Mouse (Mus musculus) neural tube, postnatal 0 days (tissue): ENCODE data around the gene Gm21586. TPM values are rescaled to one million over a fixed set of nuclear protein-coding genes. Genes with fewer than 3 reads are reported as not detected.

Experiments used
- polyA plus RNA-seq: library from polyadenylated mRNA; unstranded; fragments of >200 nt; fragmentation: Nextera tagmentation; extraction: Ambion mirVana; gene quantifications from 2 replicates; pipeline ENCODE4 v1.2.1, GENCODE M21; 2015

Gene Gm21586
- not detected in 2 replicates for polyA plus RNA-seq

DNA sequence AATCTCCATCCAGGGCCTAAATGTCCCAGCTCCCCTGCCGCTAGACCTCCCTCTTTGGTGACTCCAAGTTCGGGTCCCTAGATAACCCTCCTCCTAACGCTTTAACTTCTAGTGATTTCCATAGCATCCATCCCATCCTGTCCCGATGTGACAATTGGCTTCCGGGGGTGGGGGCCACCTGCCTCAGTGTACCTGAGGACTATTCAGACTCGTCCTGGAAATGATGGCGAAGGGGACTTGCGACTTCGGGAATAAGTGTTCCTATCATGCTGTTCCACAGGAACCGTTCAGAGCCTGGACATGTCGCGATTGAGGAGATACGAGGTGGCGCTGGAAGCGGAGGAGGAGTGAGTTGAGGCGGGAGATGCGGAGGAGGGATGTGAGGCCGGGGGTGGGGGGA, at the start of gene Gm21586:
Gm21586 (plus strand) TSS at position 301 of the 400 bp plus-strand sequence.

GRCm38 (mm10) chr4:42466452-42466851, 27.3 kb downstream of the Gm21586 start, which contains the start of gene Gm2163:
Gene Gm2163, plus strand, starts transcription at chr4:42466752.

Other genes starting within 250 kb of the Gm21586 start
- gene Gm10600, start 198.7 kb upstream of the Gm21586 start, polyA plus RNA-seq: not detected in 2 replicates
- not detected in 2 replicates for gene Ccl21b, start 183.6 kb upstream of the Gm21586 start, polyA plus RNA-seq
- not detected in 2 replicates for gene Gm21953, start 145.1 kb upstream of the Gm21586 start, polyA plus RNA-seq
- not detected in 2 replicates for gene Fam205a3, start 121.0 kb upstream of the Gm21586 start, polyA plus RNA-seq
- gene Gm2163, start 27.4 kb downstream of the Gm21586 start, polyA plus RNA-seq: 0.19 TPM in 2 replicates
- gene Fam205a2, start 88.8 kb downstream of the Gm21586 start, polyA plus RNA-seq: not detected in 2 replicates
- gene Gm10591, start 172.8 kb downstream of the Gm21586 start, polyA plus RNA-seq: not detected in 2 replicates
- gene Gm2564, start 190.3 kb downstream of the Gm21586 start, polyA plus RNA-seq: 0.75 and 1.4 TPM in 2 replicates
- gene Ccl27b, start 215.9 kb downstream of the Gm21586 start, polyA plus RNA-seq: not detected in 2 replicates
- gene Il11ra2, start 222.5 kb downstream of the Gm21586 start, polyA plus RNA-seq: not detected in 2 replicates